Mouse (Mus musculus) limb, embryonic 11.5 days (tissue): Measurements from ENCODE around the gene Gm10322. TPM values are rescaled to one million over a fixed set of nuclear protein-coding genes. Genes with fewer than 3 reads are reported as not detected.

ENCODE experiments used
- ATAC-seq: fragments of 200-750 bp; cut with Nextera tagmentation; 2 replicates; pipeline ENCODE4 v1.8.0; 2017; ENCODE audit warnings: low read depth; ENCODE audit not compliant: insufficient number of reproducible peaks, low FRiP score, low TSS enrichment
- DNase-seq: peaks from one replicate; pipeline ENCODE4 v3.0.0-alpha.2; 2015; ENCODE audit warnings: low spot score
- H3K27ac ChIP-seq: fragments of 300-500 bp; sonication (generic); replicated peaks from 2 replicates; pipeline ENCODE4 v1.5.1; 2014; ENCODE audit warnings: low read depth, mild to moderate bottlenecking, low read length
- H3K27me3 ChIP-seq: fragments of 300-500 bp; sonication (generic); 2 replicates; pipeline ENCODE4 v1.6.1; 2014; ENCODE audit warnings: mild to moderate bottlenecking, low read length, mixed read lengths; ENCODE audit not compliant: control insufficient read depth, insufficient read depth
- H3K36me3 ChIP-seq: fragments of 300-500 bp; sonication (generic); 2 replicates; pipeline ENCODE4 v1.6.1; 2014; ENCODE audit warnings: mild to moderate bottlenecking, low read length, moderate library complexity, mixed read lengths; ENCODE audit not compliant: control insufficient read depth, insufficient read depth
- H3K4me1 ChIP-seq: fragments of 300-500 bp; sonication (generic); 2 replicates; pipeline ENCODE4 v1.6.1; 2014; ENCODE audit warnings: low read length, mixed read lengths; ENCODE audit not compliant: control insufficient read depth, insufficient read depth
- H3K4me2 ChIP-seq: fragments of 300-500 bp; sonication (generic); 2 replicates; pipeline ENCODE4 v1.6.1; 2014; ENCODE audit warnings: low read depth, mild to moderate bottlenecking, moderate library complexity; ENCODE audit not compliant: severe bottlenecking
- H3K4me3 ChIP-seq: fragments of 300-500 bp; sonication (generic); 2 replicates; pipeline ENCODE4 v1.5.1; 2014; ENCODE audit warnings: low read depth, low read length
- H3K9ac ChIP-seq: fragments of 300-500 bp; sonication (generic); 2 replicates; pipeline ENCODE4 v1.6.1; 2014; ENCODE audit warnings: mild to moderate bottlenecking, low read length
- H3K9me3 ChIP-seq: fragments of 300-500 bp; sonication (generic); 2 replicates; pipeline ENCODE4 v1.6.1; 2016; ENCODE audit warnings: low read length; ENCODE audit not compliant: control insufficient read depth
- WGBS: fragments of 180-500 bp; shearing (Covaris S2); extraction: QIAGEN DNeasy Blood & Tissue Kit; methylation state at CpG from one replicate; pipeline ENCODE4 v1.1.7; 2014; 5-methylcytosine and 5-hydroxymethylcytosine counted together
- polyA plus RNA-seq: library from polyadenylated mRNA; unstranded; fragments of >200 nt; fragmentation: Nextera tagmentation; extraction: Ambion mirVana; gene quantifications from 2 replicates; pipeline ENCODE4 v1.2.1, GENCODE M21; 2014

Gene Gm10322
- polyA plus RNA-seq, 1 experiment from 2014 or later = not detected

- ATAC-seq (no peak), DNase-seq (no peak)
- Histone ChIP-seq H3K27me3 (no peaks in the 10 kb centered on the region), H3K27ac (no peak overlapping the region), H3K4me3 (no peak overlapping the region), H3K4me1 (no peaks in the 10 kb centered on the region), H3K4me2 (no peak overlapping the region), H3K9me3 (no peaks in the 10 kb centered on the region), H3K36me3 (no peaks in the 10 kb centered on the region), H3K9ac (no peak overlapping the region)
- 86% methylated on average over 7 of the region's 7 CpGs for WGBS
Observed at GRCm38 (mm10) chr10:59589420-59589819, 26.4 kb upstream of the Gm10322 start.

- 81% methylated on average over 13 of the region's 13 CpGs for WGBS
- Histone ChIP-seq H3K36me3 (no peaks in the 10 kb centered on the region), H3K9ac (no peak overlapping the region), H3K27ac (no peak overlapping the region), H3K4me1 (no peaks in the 10 kb centered on the region), H3K4me2 (no peak overlapping the region), H3K27me3 (no peaks in the 10 kb centered on the region), H3K4me3 (no peak overlapping the region), H3K9me3 (no peaks in the 10 kb centered on the region)
- no peak for ATAC-seq
- no peak for DNase-seq
Observed at GRCm38 (mm10) chr10:59589856-59590255, 26.0 kb upstream of the Gm10322 start.

GRCm38 (mm10) chr10:59590606-59591005 is 25.3 kb upstream of the Gm10322 start:
- H3K4me1 ChIP-seq = no peaks in the 10 kb centered on the region
- H3K9me3 ChIP-seq = no peaks in the 10 kb centered on the region
- DNase-seq = no peak
- H3K4me2 ChIP-seq = no peak overlapping the region
- H3K36me3 ChIP-seq = no peaks in the 10 kb centered on the region
- no peak overlapping the region for H3K27ac ChIP-seq
- WGBS = 96% methylated on average over 9 of the region's 9 CpGs
- H3K9ac ChIP-seq = no peak overlapping the region
- H3K4me3 ChIP-seq = no peak overlapping the region
- ATAC-seq = no peak
- H3K27me3 ChIP-seq = no peaks in the 10 kb centered on the region

GRCm38 (mm10) chr10:59593826-59594570 is 21.9 kb upstream of the Gm10322 start:
- ATAC-seq (no peak), DNase-seq (no peak)
- no peaks in the 10 kb centered on the region for H3K4me1 ChIP-seq
- H3K9me3 ChIP-seq = no peaks in the 10 kb centered on the region
- H3K27ac ChIP-seq = no peak overlapping the region
- H3K4me2 ChIP-seq = no peak overlapping the region
- WGBS = 78% methylated on average over 13 of the region's 13 CpGs
- no peak overlapping the region for H3K9ac ChIP-seq
- no peaks in the 10 kb centered on the region for H3K27me3 ChIP-seq
- no peaks in the 10 kb centered on the region for H3K36me3 ChIP-seq
- H3K4me3 ChIP-seq = no peak overlapping the region

GRCm38 (mm10) chr10:59600516-59600915 is 15.3 kb upstream of the Gm10322 start:
- Histone ChIP-seq H3K4me1 (no peaks in the 10 kb centered on the region), H3K36me3 (no peaks in the 10 kb centered on the region), H3K4me2 (no peak overlapping the region), H3K9me3 (no peaks in the 10 kb centered on the region), H3K27ac (no peak overlapping the region), H3K4me3 (no peak overlapping the region), H3K27me3 (no peaks in the 10 kb centered on the region), H3K9ac (no peak overlapping the region)
- ATAC-seq (no peak), DNase-seq (no peak)
- WGBS = 81% methylated on average over 8 of the region's 8 CpGs

GRCm38 (mm10) chr10:59602043-59602442 is 13.8 kb upstream of the Gm10322 start:
- no peak for ATAC-seq
- Histone ChIP-seq H3K4me3 (no peak overlapping the region), H3K4me2 (no peak overlapping the region), H3K36me3 (no peaks in the 10 kb centered on the region), H3K9ac (no peak overlapping the region), H3K9me3 (no peaks in the 10 kb centered on the region), H3K27ac (no peak overlapping the region), H3K4me1 (no peaks in the 10 kb centered on the region), H3K27me3 (no peaks in the 10 kb centered on the region)
- DNase-seq = no peak
- 80% methylated on average over 8 of the region's 8 CpGs for WGBS

- ATAC-seq (no peak), DNase-seq (no peak)
- Histone ChIP-seq H3K4me2 (no peak overlapping the region), H3K36me3 (no peaks in the 10 kb centered on the region), H3K9me3 (no peaks in the 10 kb centered on the region), H3K4me1 (no peaks in the 10 kb centered on the region), H3K9ac (no peak overlapping the region), H3K27me3 (no peaks in the 10 kb centered on the region), H3K4me3 (no peak overlapping the region), H3K27ac (no peak overlapping the region)
- 79% methylated on average over 14 of the region's 14 CpGs for WGBS
Observed at GRCm38 (mm10) chr10:59602891-59603290, 13.0 kb upstream of the Gm10322 start.

- H3K27me3 ChIP-seq = no peaks in the 10 kb centered on the region
- no peak overlapping the region for H3K9ac ChIP-seq
- ATAC-seq = no peak
- no peaks in the 10 kb centered on the region for H3K9me3 ChIP-seq
- DNase-seq = no peak
- no peaks in the 10 kb centered on the region for H3K4me1 ChIP-seq
- WGBS = 54% methylated on average over 5 of the region's 5 CpGs
- no peak overlapping the region for H3K27ac ChIP-seq
- H3K4me3 ChIP-seq = no peak overlapping the region
- H3K4me2 ChIP-seq = no peak overlapping the region
- H3K36me3 ChIP-seq = no peaks in the 10 kb centered on the region
Observed at GRCm38 (mm10) chr10:59603843-59604242, 12.0 kb upstream of the Gm10322 start.
